Mouse (Mus musculus) bone marrow macrophage, adult 2 months (primary cell): ENCODE data around the gene Dcaf4. TPM values are rescaled to one million over a fixed set of nuclear protein-coding genes. Genes with fewer than 3 reads are reported as not detected.
A peak's percentile ranks its signal among the peaks of the same experiment; 100 is the strongest.

Experiments used
- H3K27ac ChIP-seq: 2 replicates; pipeline ENCODE4 v1.5.1; 2012; ENCODE audit warnings: low read depth, low read length; ENCODE audit not compliant: insufficient read depth
- H3K4me1 ChIP-seq: 2 replicates; pipeline ENCODE4 v1.6.1; 2012; ENCODE audit warnings: low read length; ENCODE audit not compliant: control insufficient read depth, insufficient read depth
- H3K4me3 ChIP-seq: 2 replicates; pipeline ENCODE4 v1.5.1; 2012; ENCODE audit warnings: mild to moderate bottlenecking, low read length, moderate library complexity; ENCODE audit not compliant: insufficient read depth
- CTCF ChIP-seq: IDR thresholded peaks from 2 replicates; pipeline ENCODE4 v1.5.1; 2012; ENCODE audit warnings: low read depth, mild to moderate bottlenecking, low read length, moderate library complexity
- POLR2A ChIP-seq: IDR thresholded peaks from 2 replicates; pipeline ENCODE4 v1.6.1; 2012; ENCODE audit warnings: mild to moderate bottlenecking, low read depth, low read length, borderline replicate concordance
- polyA plus RNA-seq: library from polyadenylated mRNA; stranded (reverse); fragments of >200 nt; gene quantifications from 2 replicates; pipeline ENCODE4 v1.2.4, GENCODE M21; 2012; ENCODE audit not compliant: missing spikeins, insufficient read depth, insufficient read length

The Dcaf4 gene
- polyA plus RNA-seq, 1 experiment = 8.2 TPM

DNA sequence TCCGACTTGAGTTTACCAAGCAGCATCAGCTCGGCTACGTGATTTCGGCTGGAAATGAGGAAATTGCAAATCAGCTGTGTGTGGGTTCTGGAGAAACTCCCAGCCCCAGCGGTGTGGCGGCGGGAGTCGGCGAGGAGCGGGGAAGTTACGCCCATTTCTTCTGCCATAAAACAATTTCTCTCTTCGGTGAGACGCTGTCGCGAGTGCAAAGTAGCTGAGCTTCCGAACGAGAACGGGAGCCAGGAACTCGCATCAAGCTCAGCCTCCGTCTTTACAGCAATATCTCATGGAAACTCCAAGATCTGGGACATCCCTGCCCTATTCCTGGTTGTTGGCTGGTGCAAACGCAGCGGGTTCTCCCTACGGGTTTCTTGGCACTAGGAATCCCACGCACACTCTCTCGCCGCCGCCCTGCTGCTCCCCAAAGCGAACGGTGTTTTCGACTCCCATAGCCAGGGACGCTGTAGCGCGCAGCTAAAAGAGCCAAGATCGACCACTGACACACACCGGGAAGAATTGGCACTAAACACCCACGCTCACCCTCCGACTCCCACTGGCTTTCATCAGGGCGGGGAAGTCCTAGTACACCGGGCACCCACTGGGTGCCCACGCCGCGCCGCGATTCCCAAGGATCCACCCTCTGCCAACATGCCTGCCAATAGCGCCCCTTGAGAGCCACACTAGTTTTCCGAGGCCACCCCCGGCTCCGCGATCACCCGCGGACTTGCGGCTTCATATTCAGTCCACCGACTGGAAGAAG lies 34.2 kb upstream of the Dcaf4 start:
- Histone ChIP-seq H3K4me1 (no peaks in the 10 kb centered on the region), H3K27ac (no peak overlapping the region), H3K4me3 (peak overlapping the region; percentile 71)
- TF ChIP-seq POLR2A (no peak), CTCF (no peak)

GRCm38 (mm10) chr12:83486671-83487461 lies 33.4 kb upstream of the Dcaf4 start:
- TF ChIP-seq CTCF = no peak
- TF ChIP-seq POLR2A = no peak
- Histone ChIP-seq H3K4me1 (no peaks in the 10 kb centered on the region), H3K4me3 (peak overlapping the region; percentile 71), H3K27ac (no peak overlapping the region)

DNA sequence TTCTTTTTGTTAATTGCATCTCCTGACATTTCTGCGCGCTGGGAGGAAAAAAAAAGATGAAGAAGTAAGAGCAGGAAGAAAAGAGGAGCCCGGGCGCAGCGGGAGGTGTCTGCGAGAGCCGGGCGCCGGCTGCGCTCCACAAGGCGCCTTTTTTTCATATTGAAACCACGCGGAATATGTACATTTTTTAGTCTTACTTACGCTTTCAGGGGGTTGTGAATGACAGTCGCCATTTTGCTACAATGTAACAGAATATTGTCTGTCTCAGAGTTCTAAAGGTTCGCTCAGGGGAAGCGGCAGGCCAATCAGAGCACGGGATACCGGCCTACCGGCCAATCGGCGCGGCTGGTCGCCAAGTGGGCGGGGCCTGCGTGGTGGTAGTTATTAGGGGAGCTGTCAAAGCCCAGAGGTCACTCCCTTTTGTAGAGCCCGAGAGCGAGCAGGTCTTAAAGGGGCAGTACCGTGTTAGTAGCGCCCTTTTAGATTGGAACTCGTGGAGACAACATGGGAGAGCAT lies 32.7 kb upstream of the Dcaf4 start, which contains the start of gene Dpf3:
TSS of gene Dpf3 (minus strand) at position 241 of the 516 bp plus-strand sequence.
- TF ChIP-seq POLR2A = no peak
- TF ChIP-seq CTCF = no peak
- peak within 1 kb of the TSS; percentile 71 for H3K4me3 ChIP-seq
- no peaks in the 10 kb centered on the region for H3K4me1 ChIP-seq
- H3K27ac ChIP-seq = no peak within 1 kb of the TSS

DNA sequence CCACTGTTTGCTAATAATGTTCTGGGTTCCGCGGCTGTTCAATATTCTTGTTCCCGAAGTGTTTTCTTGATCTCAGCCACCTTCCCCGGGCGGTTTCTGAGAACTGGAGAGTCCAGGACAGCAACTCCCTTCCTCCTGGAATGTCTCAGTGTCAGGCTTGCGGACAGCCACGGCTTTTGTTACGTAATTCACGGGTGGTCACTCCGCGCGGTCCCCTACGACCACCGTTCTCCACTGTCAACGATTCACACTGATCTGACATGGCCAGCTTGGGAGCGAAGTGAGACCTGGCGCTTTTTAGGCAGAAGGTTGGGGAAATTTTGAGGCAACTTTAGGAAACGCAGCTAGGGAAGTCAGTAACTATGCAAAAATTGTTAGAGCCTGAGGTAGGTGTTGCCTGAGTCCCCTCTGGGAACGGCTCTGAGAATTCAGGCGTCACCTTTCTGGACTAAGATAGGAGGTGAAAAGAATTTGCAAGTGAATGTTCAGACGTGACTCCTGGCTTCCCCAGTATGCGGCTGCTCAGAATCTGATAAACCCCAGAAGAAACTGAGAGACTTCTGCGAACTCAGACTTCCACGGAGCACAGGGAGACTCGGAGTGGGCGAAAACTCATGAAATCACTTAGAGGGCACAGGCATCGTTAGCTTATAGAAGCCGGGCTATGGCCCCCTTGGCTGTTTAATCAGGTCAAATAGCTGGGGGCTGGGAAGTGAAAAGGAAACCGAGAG lies 31.9 kb upstream of the Dcaf4 start:
- Histone ChIP-seq H3K4me3 (peak overlapping the region; percentile 71), H3K4me1 (no peaks in the 10 kb centered on the region), H3K27ac (no peak overlapping the region)
- TF ChIP-seq POLR2A (no peak), CTCF (no peak)

- TF ChIP-seq POLR2A (no peak), CTCF (no peak)
- no peak overlapping the region for H3K27ac ChIP-seq
- no peak overlapping the region for H3K4me3 ChIP-seq
- no peaks in the 10 kb centered on the region for H3K4me1 ChIP-seq
These were observed 30.5 kb upstream of the Dcaf4 start for GRCm38 (mm10) chr12:83489748-83490147.

DNA sequence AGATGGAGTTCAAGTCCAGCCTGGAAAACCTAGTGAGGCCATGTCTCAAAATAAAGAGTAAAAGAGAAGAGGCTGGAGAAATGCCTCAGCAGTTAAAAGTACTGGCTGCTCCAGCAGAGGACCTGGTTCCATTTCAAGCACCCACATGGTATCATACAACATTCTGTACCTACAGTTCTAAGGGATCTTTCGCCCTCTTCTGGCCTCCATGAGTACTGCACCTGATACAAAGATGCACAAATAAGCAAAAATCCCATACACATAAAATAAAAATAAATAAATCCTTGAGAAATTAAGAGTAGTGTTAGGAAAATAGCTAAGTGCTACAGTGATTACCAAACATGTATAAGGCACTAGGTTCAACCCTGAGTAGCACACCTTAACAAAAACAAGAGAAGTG lies 28.7 kb upstream of the Dcaf4 start:
- Histone ChIP-seq H3K4me3 (no peak overlapping the region), H3K27ac (no peak overlapping the region), H3K4me1 (no peaks in the 10 kb centered on the region)
- TF ChIP-seq POLR2A = no peak
- TF ChIP-seq CTCF = no peak

DNA sequence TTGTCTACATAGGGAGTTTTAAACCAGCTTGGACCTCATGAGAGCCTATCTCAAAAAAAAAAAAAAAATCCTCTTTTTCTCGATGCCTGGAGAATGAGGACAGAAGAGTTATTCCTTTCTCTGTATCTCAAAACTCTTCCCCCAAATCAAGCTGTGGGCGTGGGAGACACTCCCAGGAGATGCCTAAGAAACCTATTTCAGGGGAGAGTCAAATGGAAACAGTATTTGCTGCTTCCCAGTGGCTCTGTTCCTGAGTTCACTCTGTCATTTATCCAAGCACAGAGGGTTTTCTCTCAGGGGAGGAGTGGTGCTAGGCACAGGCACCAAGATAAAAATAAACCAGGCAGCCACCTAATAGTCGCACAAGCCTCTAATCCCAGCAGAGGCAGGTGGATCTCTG lies 27.5 kb upstream of the Dcaf4 start:
- H3K4me1 ChIP-seq = no peaks in the 10 kb centered on the region
- TF ChIP-seq POLR2A (no peak), CTCF (no peak)
- H3K4me3 ChIP-seq = no peak overlapping the region
- no peak overlapping the region for H3K27ac ChIP-seq

GRCm38 (mm10) chr12:83494196-83494595 lies 26.1 kb upstream of the Dcaf4 start:
- H3K4me1 ChIP-seq = no peaks in the 10 kb centered on the region
- TF ChIP-seq POLR2A = no peak
- no peak for TF ChIP-seq CTCF

DNA sequence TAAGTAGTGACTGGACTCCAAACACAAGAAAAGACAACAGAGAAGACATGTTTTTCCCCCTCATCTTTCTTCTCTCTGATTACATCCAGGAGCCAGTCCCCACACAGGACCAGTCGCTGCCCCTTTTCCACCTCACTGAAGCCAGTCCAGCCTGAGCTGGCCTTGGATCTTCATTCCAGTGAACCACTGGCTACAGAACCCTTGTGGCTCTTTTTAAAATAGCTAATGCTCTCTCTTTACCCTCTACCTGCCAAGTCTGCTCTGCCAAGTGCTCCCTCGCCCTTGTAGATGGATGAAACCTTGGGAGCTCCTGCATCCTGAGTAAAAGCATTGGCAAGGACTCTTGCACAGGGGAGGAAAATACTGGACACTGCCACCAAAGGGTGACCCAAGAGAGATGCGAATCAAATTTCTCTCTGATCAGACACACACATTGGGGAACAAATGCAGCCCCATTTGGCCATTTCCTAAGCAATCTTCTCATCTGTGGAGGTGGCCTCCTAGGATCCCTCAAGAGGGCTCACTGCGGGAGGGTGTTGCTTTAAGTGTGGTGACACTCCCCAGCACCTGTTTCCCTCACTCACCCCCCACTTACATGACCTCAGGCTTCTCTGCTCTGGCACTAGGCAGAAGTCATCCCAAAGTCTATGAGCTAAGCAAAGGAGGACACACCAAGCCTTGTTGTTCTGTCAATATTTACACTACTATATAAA lies 24.9 kb upstream of the Dcaf4 start:
- H3K4me3 ChIP-seq = no peak overlapping the region
- H3K4me1 ChIP-seq = no peaks in the 10 kb centered on the region
- H3K27ac ChIP-seq = no peak overlapping the region
- TF ChIP-seq CTCF (no peak), POLR2A (no peak)

More at GRCm38 (mm10) chr12:83494196-83494595, 26.1 kb upstream of the Dcaf4 start:
- H3K4me3 ChIP-seq = no peak overlapping the region
- no peak overlapping the region for H3K27ac ChIP-seq

- Histone ChIP-seq H3K27ac (no peak overlapping the region), H3K4me1 (no peaks in the 10 kb centered on the region), H3K4me3 (no peak overlapping the region)
- TF ChIP-seq POLR2A = no peak
- TF ChIP-seq CTCF = no peak
These were observed 24.3 kb upstream of the Dcaf4 start for GRCm38 (mm10) chr12:83495961-83496282.
